Mouse (Mus musculus): ENCODE results near the gene Prim2. TPM values are rescaled to one million over a fixed set of nuclear protein-coding genes. Genes with fewer than 3 reads are reported as not detected.
A peak's percentile ranks its signal among the peaks of the same experiment; 100 is the strongest.

The Prim2 gene
- polyA plus RNA-seq, 1 experiment from 2014 or later: 62.7 TPM

DNA sequence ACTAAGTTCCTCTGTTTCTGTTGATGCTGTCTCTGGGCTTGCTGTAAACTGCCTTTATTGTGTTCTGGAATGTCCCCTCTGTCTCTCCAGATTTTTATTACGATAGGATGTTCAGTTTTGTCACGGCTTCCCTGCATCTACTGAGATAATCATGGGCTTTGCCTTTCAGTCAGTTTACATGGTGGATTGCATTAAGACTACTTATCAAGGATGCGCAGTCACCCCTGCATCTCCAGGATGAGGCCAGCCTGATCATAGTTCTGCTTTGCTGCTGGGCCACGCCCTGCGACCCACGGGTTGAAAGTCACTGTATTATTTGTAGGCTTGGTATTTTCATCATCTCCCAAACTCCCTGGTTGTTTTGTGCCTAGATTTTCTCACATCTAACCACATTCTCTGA is 95.1 kb downstream of the Prim2 start:
- H3K4me3 ChIP-seq (ENCODE audit: low read depth, low read length): no peak overlapping the region
- 0 out of 2 replicates have a peak overlapping the region, but pooled peaks have one; percentile 30 for H3K27ac ChIP-seq (ENCODE audit: low read depth, low read length)
- peak overlapping the region; percentile 46 for H3K4me2 ChIP-seq
- WGBS: 53% methylated on average over 6 of the region's 6 CpGs
- H3K9ac ChIP-seq (ENCODE audit: low read depth, low read length): no peak overlapping the region
- no peaks in the 10 kb centered on the region; the same call in 1 of the 2 replicates for H3K36me3 ChIP-seq (ENCODE audit: control insufficient read depth, insufficient read depth, low read length)
- no peak for DNase-seq (ENCODE audit: low spot score)
- H3K9me3 ChIP-seq (ENCODE audit: control insufficient read depth, low read length): no peaks in the 10 kb centered on the region
- H3K4me1 ChIP-seq (replicated peaks; ENCODE audit: control insufficient read depth, insufficient read depth, low read length): peaks cover 18% of the 10 kb centered on the region
- ATAC-seq (replicated peaks; ENCODE audit: low FRiP score): peak; percentile 98
- no peaks in the 10 kb centered on the region for H3K27me3 ChIP-seq (replicated peaks; ENCODE audit: control insufficient read depth, insufficient read depth, low read length)

DNA sequence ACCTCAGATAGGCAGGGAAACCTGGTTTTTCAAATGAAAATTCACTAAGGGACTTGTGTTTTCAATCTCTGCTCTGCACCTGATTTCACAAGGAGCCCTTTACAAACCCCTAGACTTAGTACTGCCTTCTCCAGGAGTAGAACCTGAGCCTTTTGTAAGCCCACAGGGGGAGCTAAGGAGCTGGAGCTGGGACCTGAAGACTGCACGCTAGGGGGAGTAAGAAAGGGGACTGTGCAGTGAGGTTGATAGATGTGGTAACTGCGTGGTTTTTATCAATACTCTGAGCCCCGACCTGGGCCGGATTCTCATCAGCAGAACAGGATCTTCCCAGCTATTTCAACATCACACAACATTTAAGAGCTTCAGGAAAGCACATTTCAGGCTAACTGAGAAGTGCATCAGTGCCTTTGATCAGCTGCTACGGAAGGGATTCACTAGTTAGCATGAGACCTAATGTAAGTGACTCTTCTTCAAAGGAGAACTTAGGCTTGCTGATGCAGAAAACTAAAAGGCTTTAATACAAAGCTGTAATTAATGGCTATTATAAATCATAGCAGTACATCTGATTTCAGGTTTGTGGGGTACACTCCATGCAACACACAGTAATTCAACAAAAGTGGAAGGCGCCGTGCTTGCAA is 103.7 kb downstream of the Prim2 start:
- no peak overlapping the region for H3K4me3 ChIP-seq (ENCODE audit: low read depth, low read length)
- DNase-seq (ENCODE audit: low spot score) (no peak), ATAC-seq (replicated peaks; ENCODE audit: low FRiP score) (peak; percentile 75)
- no peak overlapping the region for H3K4me2 ChIP-seq
- no peaks in the 10 kb centered on the region for H3K9me3 ChIP-seq (ENCODE audit: control insufficient read depth, low read length)
- H3K4me1 ChIP-seq (replicated peaks; ENCODE audit: control insufficient read depth, insufficient read depth, low read length): no peaks in the 10 kb centered on the region
- H3K36me3 ChIP-seq (ENCODE audit: control insufficient read depth, insufficient read depth, low read length): no peaks in the 10 kb centered on the region
- no peak overlapping the region for H3K27ac ChIP-seq (ENCODE audit: low read depth, low read length)
- 49% methylated on average over 7 of the region's 7 CpGs for WGBS
- H3K27me3 ChIP-seq (replicated peaks; ENCODE audit: control insufficient read depth, insufficient read depth, low read length): no peaks in the 10 kb centered on the region
- no peak overlapping the region for H3K9ac ChIP-seq (ENCODE audit: low read depth, low read length)

DNA sequence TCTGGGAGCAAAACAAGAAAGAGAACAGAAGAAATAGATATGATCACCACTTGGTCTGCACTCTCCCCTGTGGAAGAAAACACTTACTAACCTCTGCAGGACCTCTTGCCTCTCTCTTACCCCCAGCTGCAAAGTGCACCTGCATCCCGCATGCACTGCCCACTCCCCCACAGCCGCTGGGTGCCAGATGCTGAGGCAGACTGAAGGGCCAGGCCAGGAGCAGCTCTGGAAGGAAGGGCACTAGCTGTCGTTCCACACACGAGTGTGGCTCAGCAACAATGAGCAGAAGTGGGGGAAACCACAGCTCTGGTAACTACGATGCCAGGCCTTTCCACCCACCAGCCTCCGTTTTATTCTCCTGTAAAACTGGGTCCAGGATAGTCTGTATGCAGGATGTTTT is 105.6 kb downstream of the Prim2 start:
- ATAC-seq (replicated peaks; ENCODE audit: low FRiP score) (no peak), DNase-seq (ENCODE audit: low spot score) (no peak)
- WGBS: 80% methylated on average over 6 of the region's 6 CpGs
- Histone ChIP-seq H3K27ac (ENCODE audit: low read depth, low read length) (no peak overlapping the region), H3K4me3 (ENCODE audit: low read depth, low read length) (no peak overlapping the region), H3K9ac (ENCODE audit: low read depth, low read length) (no peak overlapping the region), H3K9me3 (ENCODE audit: control insufficient read depth, low read length) (no peaks in the 10 kb centered on the region), H3K36me3 (ENCODE audit: control insufficient read depth, insufficient read depth, low read length) (no peaks in the 10 kb centered on the region), H3K4me2 (no peak overlapping the region), H3K4me1 (replicated peaks; ENCODE audit: control insufficient read depth, insufficient read depth, low read length) (no peaks in the 10 kb centered on the region), H3K27me3 (replicated peaks; ENCODE audit: control insufficient read depth, insufficient read depth, low read length) (no peaks in the 10 kb centered on the region)

DNA sequence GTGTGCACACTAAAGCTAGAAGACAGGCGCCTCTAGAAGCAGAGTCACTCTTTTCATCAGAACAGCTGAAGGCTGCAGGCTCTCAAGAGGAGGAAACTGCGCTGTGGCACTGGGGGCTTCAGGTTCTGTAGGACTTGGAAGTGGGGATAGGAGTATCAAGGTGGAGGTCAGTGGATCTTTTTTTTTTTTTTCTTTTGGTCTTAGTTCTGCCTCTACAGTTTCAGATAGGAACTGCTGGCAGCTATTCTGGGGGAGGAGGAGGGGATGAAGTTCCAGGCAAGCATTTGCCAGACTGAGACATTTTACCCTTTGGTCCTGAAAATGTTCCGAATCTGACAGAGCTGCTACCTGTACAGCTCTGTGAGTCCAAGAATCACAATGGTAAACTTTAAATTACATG is 106.0 kb downstream of the Prim2 start:
- H3K4me3 ChIP-seq (ENCODE audit: low read depth, low read length): no peak overlapping the region
- H3K36me3 ChIP-seq (ENCODE audit: control insufficient read depth, insufficient read depth, low read length): no peaks in the 10 kb centered on the region
- H3K4me2 ChIP-seq: no peak overlapping the region
- H3K4me1 ChIP-seq (replicated peaks; ENCODE audit: control insufficient read depth, insufficient read depth, low read length): no peaks in the 10 kb centered on the region
- no peak for DNase-seq (ENCODE audit: low spot score)
- no peaks in the 10 kb centered on the region for H3K27me3 ChIP-seq (replicated peaks; ENCODE audit: control insufficient read depth, insufficient read depth, low read length)
- WGBS: 94% methylated on average over 3 of the region's 3 CpGs
- ATAC-seq (replicated peaks; ENCODE audit: low FRiP score): no peak
- no peak overlapping the region for H3K9ac ChIP-seq (ENCODE audit: low read depth, low read length)
- no peak overlapping the region for H3K27ac ChIP-seq (ENCODE audit: low read depth, low read length)
- no peaks in the 10 kb centered on the region for H3K9me3 ChIP-seq (ENCODE audit: control insufficient read depth, low read length)

DNA sequence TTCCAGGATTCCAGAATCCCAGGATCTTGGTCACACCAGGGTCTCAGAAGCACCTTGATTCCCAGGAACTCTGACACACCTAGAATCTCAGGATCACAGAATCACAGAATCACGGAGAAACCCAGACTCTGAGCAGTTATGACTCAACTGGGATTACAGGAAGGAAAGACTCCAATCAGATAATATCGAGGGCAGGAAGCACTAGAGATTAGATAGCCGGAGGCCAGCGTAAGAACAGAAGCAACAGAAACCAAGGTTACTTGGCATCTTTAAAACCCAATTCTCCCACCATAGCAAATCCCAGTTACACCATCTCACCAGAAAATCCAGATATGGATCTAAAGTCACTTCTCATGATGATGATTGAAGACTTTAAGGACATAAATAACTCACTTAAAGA is 113.0 kb downstream of the Prim2 start:
- no peaks in the 10 kb centered on the region for H3K27me3 ChIP-seq (replicated peaks; ENCODE audit: control insufficient read depth, insufficient read depth, low read length)
- H3K4me1 ChIP-seq (replicated peaks; ENCODE audit: control insufficient read depth, insufficient read depth, low read length): no peaks in the 10 kb centered on the region
- H3K4me2 ChIP-seq: no peak overlapping the region
- H3K9ac ChIP-seq (ENCODE audit: low read depth, low read length): no peak overlapping the region
- WGBS: 41% methylated on average over 4 of the region's 4 CpGs
- DNase-seq (ENCODE audit: low spot score) (no peak), ATAC-seq (replicated peaks; ENCODE audit: low FRiP score) (no peak)
- no peaks in the 10 kb centered on the region for H3K36me3 ChIP-seq (ENCODE audit: control insufficient read depth, insufficient read depth, low read length)
- H3K27ac ChIP-seq (ENCODE audit: low read depth, low read length): no peak overlapping the region
- H3K9me3 ChIP-seq (ENCODE audit: control insufficient read depth, low read length): no peaks in the 10 kb centered on the region
- no peak overlapping the region for H3K4me3 ChIP-seq (ENCODE audit: low read depth, low read length)

DNA sequence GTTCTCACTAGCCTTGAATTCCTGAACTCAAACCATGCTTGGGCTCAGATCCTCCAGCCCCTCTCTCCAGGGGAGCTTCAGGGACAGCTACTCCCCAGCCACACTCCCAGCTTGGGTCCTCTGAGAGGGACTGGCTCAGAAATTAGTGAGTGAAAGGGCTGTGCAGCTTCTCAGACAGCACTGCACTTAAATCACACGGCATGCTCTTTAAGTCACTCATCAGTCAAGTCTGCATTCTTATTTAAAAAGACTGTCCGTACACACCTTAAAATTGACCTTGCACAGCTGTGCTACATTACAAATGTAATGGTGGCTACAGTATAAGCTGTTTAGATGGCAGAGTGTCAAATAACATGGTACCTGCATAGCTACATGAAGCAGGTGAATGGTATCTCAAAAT is 114.0 kb downstream of the Prim2 start:
- Histone ChIP-seq H3K9me3 (ENCODE audit: control insufficient read depth, low read length) (no peaks in the 10 kb centered on the region), H3K36me3 (ENCODE audit: control insufficient read depth, insufficient read depth, low read length) (no peaks in the 10 kb centered on the region), H3K4me2 (no peak overlapping the region), H3K4me1 (replicated peaks; ENCODE audit: control insufficient read depth, insufficient read depth, low read length) (no peaks in the 10 kb centered on the region), H3K9ac (ENCODE audit: low read depth, low read length) (no peak overlapping the region), H3K27me3 (replicated peaks; ENCODE audit: control insufficient read depth, insufficient read depth, low read length) (no peaks in the 10 kb centered on the region), H3K4me3 (ENCODE audit: low read depth, low read length) (no peak overlapping the region), H3K27ac (ENCODE audit: low read depth, low read length) (no peak overlapping the region)
- DNase-seq (ENCODE audit: low spot score) (no peak), ATAC-seq (replicated peaks; ENCODE audit: low FRiP score) (no peak)
- 74% methylated on average over 2 of the region's 2 CpGs for WGBS

DNA sequence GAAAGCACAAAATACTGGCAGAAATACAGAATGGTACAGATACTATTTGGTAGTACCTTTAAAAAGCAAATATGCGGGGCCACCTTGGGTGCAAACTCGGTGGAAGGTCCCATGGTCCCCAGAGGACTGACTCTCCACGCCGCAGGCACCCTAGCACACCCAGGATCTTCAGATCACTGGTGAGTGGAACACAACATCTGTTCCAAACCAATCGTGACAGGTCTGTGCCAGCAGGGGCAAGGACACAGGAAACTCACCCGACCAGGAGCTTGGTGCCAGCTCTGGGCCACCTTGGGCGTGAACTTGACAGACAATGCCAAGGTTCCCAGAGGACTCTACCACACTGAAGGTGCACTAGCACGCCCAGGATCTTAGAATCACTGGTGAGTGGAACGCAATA is 118.2 kb downstream of the Prim2 start:
- DNase-seq (ENCODE audit: low spot score) (no peak), ATAC-seq (replicated peaks; ENCODE audit: low FRiP score) (no peak)
- Histone ChIP-seq H3K36me3 (ENCODE audit: control insufficient read depth, insufficient read depth, low read length) (no peaks in the 10 kb centered on the region), H3K9ac (ENCODE audit: low read depth, low read length) (no peak overlapping the region), H3K27me3 (replicated peaks; ENCODE audit: control insufficient read depth, insufficient read depth, low read length) (no peaks in the 10 kb centered on the region), H3K4me3 (ENCODE audit: low read depth, low read length) (no peak overlapping the region), H3K27ac (ENCODE audit: low read depth, low read length) (no peak overlapping the region), H3K9me3 (ENCODE audit: control insufficient read depth, low read length) (no peaks in the 10 kb centered on the region), H3K4me2 (no peak overlapping the region), H3K4me1 (replicated peaks; ENCODE audit: control insufficient read depth, insufficient read depth, low read length) (no peaks in the 10 kb centered on the region)
- 94% methylated on average over 9 of the region's 9 CpGs for WGBS

DNA sequence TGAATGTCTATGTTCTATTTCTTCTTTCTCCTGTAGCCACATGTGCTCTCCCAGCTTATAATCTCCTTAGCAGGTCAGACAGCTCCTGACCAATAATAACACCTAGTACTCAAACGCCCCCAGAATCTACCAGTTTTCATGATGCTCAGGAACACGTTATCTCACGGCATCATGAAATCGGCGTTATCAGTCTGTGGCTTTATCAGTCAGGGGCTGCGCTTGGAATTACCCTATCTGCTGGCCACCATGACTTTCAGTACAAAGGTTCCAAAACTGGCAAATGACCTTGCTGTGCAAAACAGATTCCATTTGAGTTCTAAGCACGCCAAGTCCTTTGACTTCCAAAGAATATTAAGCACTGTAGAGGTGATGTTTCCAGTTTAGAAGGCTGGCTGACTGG is 127.9 kb downstream of the Prim2 start:
- Histone ChIP-seq H3K27me3 (replicated peaks; ENCODE audit: control insufficient read depth, insufficient read depth, low read length) (no peaks in the 10 kb centered on the region), H3K36me3 (ENCODE audit: control insufficient read depth, insufficient read depth, low read length) (peaks cover 5% of the 10 kb centered on the region; the same call in 1 of the 2 replicates), H3K9me3 (ENCODE audit: control insufficient read depth, low read length) (no peaks in the 10 kb centered on the region; the same call in 1 of the 2 replicates), H3K9ac (ENCODE audit: low read depth, low read length) (no peak overlapping the region), H3K4me3 (ENCODE audit: low read depth, low read length) (no peak overlapping the region), H3K4me1 (replicated peaks; ENCODE audit: control insufficient read depth, insufficient read depth, low read length) (no peaks in the 10 kb centered on the region), H3K4me2 (no peak overlapping the region), H3K27ac (ENCODE audit: low read depth, low read length) (no peak overlapping the region)
- ATAC-seq (replicated peaks; ENCODE audit: low FRiP score) (no peak), DNase-seq (ENCODE audit: low spot score) (no peak)
- WGBS: 85% methylated on average over 7 of the region's 7 CpGs

DNA sequence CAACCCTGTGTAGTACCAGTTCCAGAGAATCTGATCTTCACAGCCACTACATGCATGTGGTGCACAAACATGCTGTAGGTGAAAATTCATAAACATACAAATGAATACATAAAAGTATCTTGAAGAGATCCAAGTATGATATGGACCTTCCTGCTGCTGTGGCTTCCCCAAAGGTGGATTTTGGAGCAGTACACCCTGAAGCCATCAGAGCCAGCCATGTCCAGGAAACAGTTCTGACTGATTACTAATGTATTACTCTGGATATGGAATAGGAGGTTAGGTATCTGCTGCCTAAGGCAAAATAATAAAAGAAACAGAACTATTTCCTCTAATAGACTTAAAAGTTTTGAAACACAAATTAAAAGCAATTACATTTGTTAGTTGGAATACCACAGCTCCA is 131.6 kb downstream of the Prim2 start:
- no peaks in the 10 kb centered on the region for H3K27me3 ChIP-seq (replicated peaks; ENCODE audit: control insufficient read depth, insufficient read depth, low read length)
- H3K4me3 ChIP-seq (ENCODE audit: low read depth, low read length): no peak overlapping the region
- no peak overlapping the region for H3K27ac ChIP-seq (ENCODE audit: low read depth, low read length)
- H3K36me3 ChIP-seq (ENCODE audit: control insufficient read depth, insufficient read depth, low read length): peaks cover 8% of the 10 kb centered on the region; the same call in 1 of the 2 replicates
- ATAC-seq (replicated peaks; ENCODE audit: low FRiP score) (no peak), DNase-seq (ENCODE audit: low spot score) (no peak)
- no peaks in the 10 kb centered on the region; the same call in 1 of the 2 replicates for H3K9me3 ChIP-seq (ENCODE audit: control insufficient read depth, low read length)
- H3K4me2 ChIP-seq: no peak overlapping the region
- H3K9ac ChIP-seq (ENCODE audit: low read depth, low read length): no peak overlapping the region
- H3K4me1 ChIP-seq (replicated peaks; ENCODE audit: control insufficient read depth, insufficient read depth, low read length): no peaks in the 10 kb centered on the region
